Mouse (Mus musculus) frontal cortex, adult (tissue): ENCODE data around the gene Ror2.

Experiments
- ATAC-seq: cut with Nextera tagmentation; 2 replicates; pipeline ENCODE4 v1.9.2; 2017; ENCODE audit warnings: mild to moderate bottlenecking, moderate library complexity, mixed read lengths; ENCODE audit not compliant: low TSS enrichment

Gene Ror2

DNA sequence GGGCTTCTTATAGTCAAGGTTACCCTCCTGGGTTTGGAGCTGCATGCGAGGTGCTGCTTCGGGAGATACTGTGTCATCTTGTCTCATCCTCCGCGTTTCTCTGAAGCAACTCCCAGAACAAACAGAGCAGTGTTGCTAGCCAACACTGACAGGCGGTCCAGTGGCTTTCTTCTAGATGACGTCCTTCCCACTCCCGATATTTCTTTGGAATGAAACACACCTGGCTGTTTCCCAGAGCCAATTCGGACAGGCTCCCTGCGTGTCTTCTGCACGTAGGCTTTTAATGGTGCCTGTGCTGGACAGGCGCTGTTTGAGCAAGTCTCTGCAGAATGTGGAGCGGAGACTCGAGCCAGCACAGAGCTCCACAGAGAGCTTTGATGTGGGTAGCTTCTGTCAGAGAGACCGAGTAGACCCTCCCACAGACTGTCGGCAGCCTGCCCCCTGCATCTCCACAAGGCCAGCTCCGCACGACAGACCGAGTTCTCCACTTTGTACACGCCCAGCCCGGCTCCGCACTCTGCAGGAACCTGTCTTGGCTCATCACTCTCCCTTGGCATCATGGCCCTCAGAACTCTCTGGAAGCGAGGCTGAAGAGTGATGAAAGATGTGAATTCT lies 216.7 kb downstream of the Ror2 start:
- no peak for ATAC-seq

GRCm38 (mm10) chr13:53068461-53068860 lies 217.5 kb downstream of the Ror2 start:
- no peak for ATAC-seq

GRCm38 (mm10) chr13:53067949-53068348 lies 218.0 kb downstream of the Ror2 start:
- ATAC-seq, result no peak

DNA sequence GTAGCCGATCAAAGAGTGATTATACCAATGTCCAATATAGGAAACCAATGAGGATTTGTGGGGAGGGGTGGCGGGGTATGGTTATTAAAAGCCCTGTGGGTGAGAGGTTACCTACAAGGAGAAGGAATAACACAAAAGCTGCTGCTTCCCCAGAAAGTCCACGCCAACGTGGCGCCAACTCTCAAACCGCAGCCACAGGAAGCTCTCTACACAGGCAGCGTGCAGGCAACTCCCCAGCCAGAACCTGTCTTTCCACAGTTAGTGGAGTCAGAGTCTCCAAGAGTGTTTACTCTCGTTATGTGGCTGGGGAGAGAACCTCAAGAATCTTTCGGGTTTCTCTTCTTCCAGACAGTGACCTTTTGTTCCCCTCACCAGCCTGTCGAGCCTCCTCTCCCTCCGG lies 220.8 kb downstream of the Ror2 start:
- no peak for ATAC-seq

DNA sequence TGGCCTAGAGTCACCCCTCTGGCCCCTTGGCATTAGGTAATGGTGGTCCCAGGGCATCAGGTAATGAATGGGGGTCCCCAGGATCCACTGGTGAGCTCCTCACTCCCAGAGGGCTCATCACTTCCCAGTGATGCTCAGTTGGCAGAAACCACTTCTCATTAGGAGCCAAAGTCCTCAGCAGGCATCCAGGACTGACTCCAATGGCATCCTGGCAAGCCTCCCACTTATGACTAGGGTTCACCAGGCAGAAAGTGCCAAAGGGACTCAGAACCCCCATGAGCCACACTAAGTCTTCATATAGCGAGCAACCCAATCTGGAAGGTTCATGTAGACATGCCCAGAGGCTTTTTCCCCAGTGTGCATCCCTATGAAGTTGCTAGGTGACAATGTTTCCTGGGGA lies 221.2 kb downstream of the Ror2 start:
- ATAC-seq, result no peak
